Mouse (Mus musculus): Measurements from ENCODE around the gene Dach1.

The Dach1 gene

DNA sequence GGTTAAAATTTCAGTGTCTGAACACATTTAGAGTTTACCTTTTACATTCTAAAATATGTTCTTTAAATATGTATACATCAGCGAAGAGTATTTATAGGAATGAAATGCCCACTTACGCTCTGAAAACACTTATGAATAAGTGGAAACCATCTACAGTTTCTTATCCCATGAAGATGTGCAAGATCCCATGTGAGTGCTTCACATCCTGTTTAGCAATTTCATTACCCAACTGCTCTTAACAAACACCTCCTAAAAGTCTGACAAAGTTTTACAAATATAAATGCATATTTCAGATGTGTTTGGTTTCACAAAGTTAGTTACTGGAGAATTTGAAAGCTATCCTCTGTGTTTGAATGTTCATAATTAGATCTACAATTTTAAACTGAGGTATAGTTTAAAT, 59.6 kb downstream of the Dach1 start:
- no peak for DNase-seq (ENCODE audit: low spot score in 2 of 2)

DNA sequence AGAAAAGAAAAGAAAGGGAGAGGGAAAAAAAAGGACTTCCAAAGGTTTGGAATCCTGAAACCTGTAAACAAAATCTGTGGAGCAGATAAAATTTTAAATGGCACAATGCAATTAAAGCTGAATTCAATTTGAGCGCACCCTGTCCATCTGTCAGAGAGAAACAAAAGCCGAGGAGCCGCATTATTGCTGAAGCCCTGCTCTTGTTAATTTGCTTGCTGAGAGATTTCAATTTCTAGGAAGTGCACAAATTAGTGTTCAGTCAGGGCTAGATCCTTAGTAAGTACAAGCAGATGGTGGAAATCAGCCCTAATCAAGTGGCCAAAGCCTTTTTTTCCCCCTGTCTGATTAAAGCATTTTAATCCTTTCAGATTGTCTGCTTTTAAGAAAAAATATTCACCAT, 60.8 kb downstream of the Dach1 start:
- DNase-seq (ENCODE audit: low spot score in 2 of 2): no peak

DNA sequence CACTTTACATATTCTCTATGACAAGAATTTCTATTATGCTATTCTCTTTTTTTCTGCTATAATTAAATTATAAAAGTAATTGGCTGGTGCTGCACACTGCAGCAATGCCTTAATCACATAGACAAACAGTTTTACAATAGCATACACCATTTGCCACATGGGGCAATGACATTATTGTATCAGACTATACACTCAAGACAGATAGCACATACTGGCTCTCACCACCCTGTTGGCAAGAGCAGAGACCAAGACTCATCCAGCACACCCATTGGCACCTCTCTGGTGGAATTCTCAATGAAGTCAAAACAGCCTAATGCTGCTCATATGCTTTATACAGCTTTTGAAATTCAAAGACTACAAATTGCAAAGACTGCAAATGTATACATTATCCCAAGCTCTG, 63.4 kb downstream of the Dach1 start:
- DNase-seq (ENCODE audit: low spot score in 2 of 2): no peak

DNA sequence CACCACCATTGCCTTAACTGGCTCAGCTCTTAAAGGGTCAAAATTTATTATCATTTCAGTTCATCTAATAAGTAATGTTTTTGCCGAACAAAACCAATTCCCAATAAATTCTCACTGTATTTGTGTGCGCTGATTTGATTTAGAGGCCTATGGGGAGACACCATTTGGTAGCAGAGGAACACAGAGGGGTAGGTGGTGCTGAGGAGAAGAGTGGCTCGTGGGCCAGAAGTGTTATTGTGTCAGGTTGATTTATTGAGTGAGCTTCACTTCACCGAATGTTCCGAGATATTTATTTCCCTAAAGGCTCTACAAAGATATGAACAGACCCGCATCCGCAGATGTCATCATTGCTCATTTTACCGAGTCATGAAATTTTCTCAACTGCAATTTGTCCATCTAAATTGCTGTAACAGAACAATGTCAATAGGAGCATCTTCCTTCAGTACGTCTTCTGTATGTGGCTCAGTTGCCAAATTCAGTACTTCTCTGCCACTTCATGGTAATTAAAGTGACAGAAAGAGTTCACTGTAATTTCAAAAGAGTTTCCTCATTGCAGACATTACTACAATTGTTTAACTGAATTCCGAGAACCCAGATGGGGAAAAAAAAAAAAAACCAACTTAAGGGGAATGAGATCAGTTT, 65.1 kb downstream of the Dach1 start:
- DNase-seq (ENCODE audit: low spot score in 2 of 2): no peak

GRCm38 (mm10) chr14:98095229-98095628, 74.3 kb downstream of the Dach1 start:
- DNase-seq (ENCODE audit: low spot score in 2 of 2): no peak

- no peak for DNase-seq (ENCODE audit: low spot score in 2 of 2)
Observed at GRCm38 (mm10) chr14:98089246-98089645, 80.3 kb downstream of the Dach1 start.

- DNase-seq (ENCODE audit: low spot score in 2 of 2): no peak
Observed at GRCm38 (mm10) chr14:98087355-98087754, 82.2 kb downstream of the Dach1 start.

- DNase-seq (ENCODE audit: low spot score in 2 of 2): no peak
Observed at GRCm38 (mm10) chr14:98086794-98087193, 82.8 kb downstream of the Dach1 start.

DNA sequence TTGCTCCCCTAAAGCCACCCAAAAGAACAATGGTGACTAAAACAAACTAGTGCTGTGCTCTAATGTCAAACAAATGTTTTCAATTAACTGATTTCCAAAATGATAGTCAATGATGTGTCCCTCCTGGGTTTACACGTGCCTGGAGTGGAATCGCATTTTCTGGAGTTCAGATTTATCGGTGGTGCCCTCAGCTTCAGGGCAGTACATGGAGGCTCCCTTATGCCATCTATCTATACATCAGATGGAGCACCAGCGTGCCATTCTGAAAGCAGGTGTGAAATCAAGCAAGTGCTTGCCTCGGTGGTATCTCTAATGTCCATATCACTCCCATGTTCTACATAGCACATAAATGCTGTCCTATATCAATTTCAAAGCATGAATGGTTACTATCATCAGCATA, 84.4 kb downstream of the Dach1 start:
- DNase-seq (ENCODE audit: low spot score in 2 of 2): no peak

- DNase-seq (ENCODE audit: low spot score in 2 of 2): no peak
Observed at GRCm38 (mm10) chr14:98084720-98085119, 84.8 kb downstream of the Dach1 start.

- DNase-seq (ENCODE audit: low spot score in 2 of 2): no peak
Observed at GRCm38 (mm10) chr14:98083419-98083818, 86.1 kb downstream of the Dach1 start.

- DNase-seq (ENCODE audit: low spot score in 2 of 2): no peak
Observed at GRCm38 (mm10) chr14:98080014-98080413, 89.6 kb downstream of the Dach1 start.

- no peak for DNase-seq (ENCODE audit: low spot score in 2 of 2)
Observed at GRCm38 (mm10) chr14:98077996-98078395, 91.6 kb downstream of the Dach1 start.

GRCm38 (mm10) chr14:98073421-98074080, 96.0 kb downstream of the Dach1 start:
- no peak for DNase-seq (ENCODE audit: low spot score in 2 of 2)

GRCm38 (mm10) chr14:98072647-98073420, 96.7 kb downstream of the Dach1 start:
- DNase-seq (ENCODE audit: low spot score in 2 of 2): no peak

- no peak for DNase-seq (ENCODE audit: low spot score in 2 of 2)
Observed at GRCm38 (mm10) chr14:98071877-98072276, 97.7 kb downstream of the Dach1 start.

DNA sequence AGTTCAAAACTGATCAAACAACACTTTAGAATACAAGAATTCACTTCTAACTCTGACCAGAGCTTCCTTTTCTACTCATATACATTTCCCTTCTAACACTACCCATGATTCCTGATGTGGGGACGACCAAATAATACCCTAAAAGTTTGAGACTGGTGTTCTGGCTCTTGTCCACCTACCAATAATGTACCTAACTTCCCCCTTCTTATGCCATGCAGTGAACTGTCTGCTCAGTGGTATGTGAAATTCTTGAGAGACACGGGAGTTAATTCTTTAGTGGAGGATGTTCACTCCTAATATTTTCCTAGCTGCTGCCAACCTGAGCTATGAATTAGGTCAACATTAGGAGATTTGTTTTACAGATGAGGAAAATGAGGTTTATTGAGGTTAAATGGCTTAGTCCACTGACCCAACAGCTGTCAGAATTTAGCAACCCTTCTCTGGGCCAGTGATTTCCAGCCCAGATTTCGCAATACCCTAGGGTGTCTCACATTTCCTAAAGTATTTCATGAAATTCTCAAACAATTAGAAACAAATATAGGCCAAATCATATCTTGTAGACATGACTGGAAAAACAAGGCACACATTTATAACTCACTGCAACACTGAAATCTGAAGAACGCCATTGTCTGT, 102.2 kb downstream of the Dach1 start:
- DNase-seq (ENCODE audit: low spot score in 2 of 2): no peak

DNA sequence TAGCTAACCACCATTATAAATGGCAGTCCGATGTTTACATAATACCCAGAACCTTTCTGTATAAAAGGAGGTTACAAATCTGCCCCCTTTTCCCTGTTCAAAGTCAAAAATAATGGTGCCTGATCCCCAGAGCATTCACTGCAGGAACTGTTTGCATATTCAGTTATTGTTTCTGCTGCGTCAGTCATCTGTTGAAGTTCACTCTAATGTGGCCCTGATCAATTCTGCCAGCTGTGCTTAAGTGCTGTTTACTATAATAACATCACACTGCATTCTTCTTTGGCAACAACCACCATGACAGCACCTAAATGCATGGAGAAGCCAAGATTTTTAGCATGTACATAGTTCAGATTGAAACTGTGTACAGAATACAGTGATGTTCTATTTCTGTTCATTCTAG, 105.4 kb downstream of the Dach1 start:
- DNase-seq (ENCODE audit: low spot score in 2 of 2): no peak

DNA sequence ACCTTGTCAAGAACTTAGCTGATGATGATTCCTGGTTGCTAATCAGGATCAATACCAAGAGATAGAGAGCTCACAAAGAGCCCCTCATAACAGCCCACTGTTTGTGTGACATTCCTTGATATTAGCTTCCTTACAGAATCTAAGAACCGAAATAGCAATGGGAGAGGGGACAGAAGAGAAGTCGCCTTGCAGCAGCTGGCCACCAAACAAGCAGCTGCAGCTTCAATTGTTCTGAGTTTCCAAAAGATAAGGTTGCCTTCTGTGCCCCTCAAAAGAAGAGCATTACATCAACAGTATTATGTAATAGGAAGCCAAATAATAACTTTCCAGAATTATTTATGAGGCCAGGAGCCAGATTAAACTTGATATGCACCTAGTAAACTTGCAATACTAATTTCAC, 120.2 kb downstream of the Dach1 start:
- DNase-seq (ENCODE audit: low spot score in 2 of 2): no peak

DNA sequence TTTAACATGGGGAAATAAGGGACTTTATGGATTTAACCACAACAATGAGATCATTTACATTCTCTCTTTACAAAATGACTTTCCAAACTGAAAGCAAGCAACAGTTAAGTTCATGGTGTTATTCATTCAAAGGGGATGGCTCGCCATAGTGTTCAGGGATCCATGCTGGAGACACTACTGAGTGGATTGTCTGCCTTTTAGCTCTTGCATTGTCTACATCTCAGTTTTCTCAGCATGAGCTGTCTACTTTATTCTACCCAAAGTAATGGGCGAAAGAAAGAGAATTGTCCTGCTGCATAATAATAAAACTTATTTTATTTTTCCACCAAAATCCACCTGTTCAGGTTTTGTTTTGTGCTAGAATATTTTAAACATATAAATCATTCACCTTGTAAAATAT, 121.2 kb downstream of the Dach1 start:
- no peak for DNase-seq (ENCODE audit: low spot score in 2 of 2)

GRCm38 (mm10) chr14:98047670-98048069, 121.9 kb downstream of the Dach1 start:
- no peak for DNase-seq (ENCODE audit: low spot score in 2 of 2)

DNA sequence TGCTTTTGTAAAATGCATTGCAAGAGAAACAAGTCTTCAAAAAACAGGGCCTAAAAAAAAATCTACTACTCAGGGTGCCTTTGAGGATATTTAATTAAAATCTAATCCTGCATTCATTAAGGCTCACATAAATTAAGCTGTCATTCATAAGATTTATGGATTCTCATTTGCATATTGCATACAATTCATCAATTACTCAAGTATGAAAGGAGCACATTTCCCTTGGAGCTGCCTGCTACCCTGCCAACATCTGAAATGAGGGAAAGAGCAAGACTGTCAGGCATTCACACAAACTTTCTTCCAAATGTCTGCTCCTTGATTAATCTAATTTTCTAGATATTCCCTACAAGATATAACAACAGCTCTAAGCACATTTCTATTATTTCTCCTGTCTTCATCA, 122.6 kb downstream of the Dach1 start:
- no peak for DNase-seq (ENCODE audit: low spot score in 2 of 2)

DNA sequence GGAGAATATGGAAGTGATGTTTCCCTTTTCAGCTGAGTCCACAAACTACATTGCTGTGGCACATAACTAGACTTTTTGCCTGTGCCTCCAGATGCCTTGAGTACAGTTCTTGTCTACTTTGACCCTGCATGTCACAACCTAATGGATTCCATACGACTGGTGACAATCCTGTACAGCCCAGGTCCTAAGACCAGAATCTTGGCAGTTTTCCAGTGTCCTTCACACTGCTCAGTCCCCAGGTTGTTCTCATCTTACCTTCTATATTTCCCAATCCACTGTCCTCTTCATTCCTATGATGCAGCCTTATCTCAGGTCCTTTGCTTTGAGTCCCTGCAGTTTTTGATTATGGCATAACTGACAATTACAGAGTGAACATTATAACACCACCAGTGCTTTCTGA, 131.0 kb downstream of the Dach1 start:
- no peak for DNase-seq (ENCODE audit: low spot score in 2 of 2)
